Mouse (Mus musculus) megakaryocyte, embryonic 14.5 days (primary cell): ENCODE data around the gene Adam33. TPM values are rescaled to one million over a fixed set of nuclear protein-coding genes. Genes with fewer than 3 reads are reported as not detected.
"Not testable (repeated sequence)": the region's sequence is repeated elsewhere in the genome, so short reads cannot be mapped to it uniquely, and the experiment has no call there.

Experiments
- H3K27me3 ChIP-seq: replicated peaks from 2 replicates; pipeline ENCODE3; 2012; ENCODE audit warnings: inconsistent platforms
- H3K36me3 ChIP-seq: replicated peaks from 2 replicates; pipeline ENCODE3; 2012; ENCODE audit warnings: low read length, inconsistent platforms, mixed read lengths
- H3K4me1 ChIP-seq: 2 replicates; pipeline ENCODE4 v1.6.1; 2012; ENCODE audit warnings: inconsistent platforms
- H3K4me3 ChIP-seq: replicated peaks from 2 replicates; pipeline ENCODE3; 2012; ENCODE audit warnings: moderate library complexity, mild to moderate bottlenecking, inconsistent platforms
- H3K9me3 ChIP-seq: 2 replicates; pipeline ENCODE4 v1.6.1; 2012; ENCODE audit warnings: inconsistent platforms
- FLI1 ChIP-seq: IDR thresholded peaks from 2 replicates; pipeline ENCODE4 v1.6.1; 2012; ENCODE audit warnings: low read length, inconsistent platforms, mixed read lengths
- GATA1 ChIP-seq: IDR thresholded peaks from 3 replicates; pipeline ENCODE4 v1.6.1; 2012; ENCODE audit warnings: mixed read lengths, low read length, inconsistent platforms, borderline replicate concordance
- polyA plus RNA-seq: library from polyadenylated mRNA; stranded (reverse); fragments of >175 nt; gene quantifications from 2 replicates; pipeline ENCODE4 v1.2.3, GENCODE M21; 2012; ENCODE audit warnings: low replicate concordance; ENCODE audit not compliant: insufficient read depth

Adam33 gene
- polyA plus RNA-seq, 1 experiment, result 1.9 TPM

- peaks cover 67% of the 10 kb centered on the region for H3K27me3 ChIP-seq
- peaks cover 20% of the 10 kb centered on the region for H3K4me1 ChIP-seq
- H3K9me3 ChIP-seq, result no peaks in the 10 kb centered on the region
- no peak overlapping the region for H3K4me3 ChIP-seq
- H3K36me3 ChIP-seq, result no peaks in the 10 kb centered on the region
- TF ChIP-seq FLI1, result no peak
Observed at GRCm38 (mm10) chr2:131044989-131045720, 18.5 kb downstream of the Adam33 start.

GRCm38 (mm10) chr2:131044354-131044852, 19.2 kb downstream of the Adam33 start:
- no peak for TF ChIP-seq FLI1
- no peak for TF ChIP-seq GATA1
- H3K9me3 ChIP-seq, result no peaks in the 10 kb centered on the region
- H3K4me1 ChIP-seq, result peaks cover 24% of the 10 kb centered on the region
- no peaks in the 10 kb centered on the region for H3K36me3 ChIP-seq
- H3K27me3 ChIP-seq, result peaks cover 72% of the 10 kb centered on the region
- no peak overlapping the region for H3K4me3 ChIP-seq

GRCm38 (mm10) chr2:131042988-131043387, 20.6 kb downstream of the Adam33 start, which contains the start of gene Gfra4:
Gfra4 (minus strand) TSS chr2:131043088.
- peaks cover 84% of the 10 kb centered on the region for H3K27me3 ChIP-seq
- H3K9me3 ChIP-seq, result no peaks in the 10 kb centered on the region
- H3K4me3 ChIP-seq, result no peak within 1 kb of the TSS
- no peaks in the 10 kb centered on the region for H3K36me3 ChIP-seq
- H3K4me1 ChIP-seq, result peaks cover 31% of the 10 kb centered on the region
- no peak for TF ChIP-seq GATA1
- TF ChIP-seq FLI1, result no peak

- peaks cover 82% of the 10 kb centered on the region for H3K27me3 ChIP-seq
- H3K4me1 ChIP-seq, result peaks cover 49% of the 10 kb centered on the region
- no peaks in the 10 kb centered on the region for H3K36me3 ChIP-seq
- no peaks in the 10 kb centered on the region for H3K9me3 ChIP-seq
- H3K4me3 ChIP-seq, result peak overlapping the region; percentile 89
- TF ChIP-seq FLI1 (no peak), GATA1 (no peak)
Observed at GRCm38 (mm10) chr2:131040854-131041825, 22.5 kb downstream of the Adam33 start.

- peaks cover 71% of the 10 kb centered on the region for H3K27me3 ChIP-seq
- no peaks in the 10 kb centered on the region for H3K36me3 ChIP-seq
- H3K4me3 ChIP-seq, result no peak overlapping the region
- H3K4me1 ChIP-seq, result peaks cover 46% of the 10 kb centered on the region
- TF ChIP-seq GATA1 (no peak), FLI1 (no peak)
- peaks cover 4% of the 10 kb centered on the region for H3K9me3 ChIP-seq
Observed at GRCm38 (mm10) chr2:131038675-131039074, 24.9 kb downstream of the Adam33 start.

GRCm38 (mm10) chr2:131038197-131038596, 25.4 kb downstream of the Adam33 start:
- H3K4me3 ChIP-seq, result no peak overlapping the region
- no peaks in the 10 kb centered on the region for H3K36me3 ChIP-seq
- peaks cover 9% of the 10 kb centered on the region for H3K9me3 ChIP-seq
- H3K4me1 ChIP-seq, result peaks cover 46% of the 10 kb centered on the region
- peaks cover 69% of the 10 kb centered on the region for H3K27me3 ChIP-seq
- TF ChIP-seq FLI1, result no peak

- Histone ChIP-seq H3K36me3 (no peaks in the 10 kb centered on the region), H3K27me3 (peaks cover 61% of the 10 kb centered on the region)
Observed at GRCm38 (mm10) chr2:131037226-131037990, 26.2 kb downstream of the Adam33 start.

GRCm38 (mm10) chr2:131036757-131037156, 26.9 kb downstream of the Adam33 start:
- Histone ChIP-seq H3K4me3 (no peak overlapping the region), H3K36me3 (no peaks in the 10 kb centered on the region), H3K9me3 (peaks cover 11% of the 10 kb centered on the region), H3K4me1 (peaks cover 48% of the 10 kb centered on the region), H3K27me3 (peaks cover 55% of the 10 kb centered on the region)
- no peak for TF ChIP-seq FLI1

More at GRCm38 (mm10) chr2:131037226-131037990, 26.2 kb downstream of the Adam33 start:
- TF ChIP-seq GATA1 (no peak), FLI1 (no peak)
- Histone ChIP-seq H3K4me3 (no peak overlapping the region), H3K4me1 (peaks cover 46% of the 10 kb centered on the region), H3K9me3 (peaks cover 11% of the 10 kb centered on the region)

GRCm38 (mm10) chr2:131036343-131036742, 27.3 kb downstream of the Adam33 start:
- Histone ChIP-seq H3K4me1 (peaks cover 48% of the 10 kb centered on the region), H3K36me3 (no peaks in the 10 kb centered on the region), H3K9me3 (peaks cover 11% of the 10 kb centered on the region), H3K27me3 (peaks cover 51% of the 10 kb centered on the region), H3K4me3 (peak overlapping the region; percentile 54)
- no peak for TF ChIP-seq FLI1
- TF ChIP-seq GATA1, result no peak

GRCm38 (mm10) chr2:131031406-131031805, 32.2 kb downstream of the Adam33 start:
- Histone ChIP-seq H3K27me3 (peaks cover 11% of the 10 kb centered on the region), H3K4me1 (peaks cover 57% of the 10 kb centered on the region), H3K36me3 (peaks cover 14% of the 10 kb centered on the region), H3K9me3 (peaks cover 11% of the 10 kb centered on the region)
- H3K4me3 ChIP-seq, result not testable (repeated sequence)
